Mouse (Mus musculus) liver, embryonic 11.5 days (tissue): ENCODE measurements around the gene Plb1. TPM values are rescaled to one million over a fixed set of nuclear protein-coding genes. Genes with fewer than 3 reads are reported as not detected.

Experiments used
- ATAC-seq: fragments of 200-750 bp; cut with Nextera tagmentation; replicated peaks from 2 replicates; pipeline ENCODE4 v1.8.0; 2017; ENCODE audit warnings: moderate number of reproducible peaks, mild to moderate bottlenecking, moderate TSS enrichment, moderate library complexity; ENCODE audit not compliant: low FRiP score
- DNase-seq: peaks from one replicate; pipeline ENCODE4 v3.0.0-alpha.2; 2017; ENCODE audit warnings: low spot score
- H3K27ac ChIP-seq: fragments of 300-500 bp; sonication (generic); 2 replicates; pipeline ENCODE4 v1.5.1; 2014; ENCODE audit warnings: mild to moderate bottlenecking, low read depth, low read length, control low read depth
- H3K27me3 ChIP-seq: fragments of 300-500 bp; sonication (generic); replicated peaks from 2 replicates; pipeline ENCODE4 v1.6.1; 2014; ENCODE audit warnings: low read length, mixed read lengths; ENCODE audit not compliant: control insufficient read depth, insufficient read depth
- H3K36me3 ChIP-seq: fragments of 300-500 bp; sonication (generic); 2 replicates; pipeline ENCODE4 v1.6.1; 2014; ENCODE audit warnings: mild to moderate bottlenecking, low read length, moderate library complexity, mixed read lengths; ENCODE audit not compliant: control insufficient read depth, insufficient read depth
- H3K4me1 ChIP-seq: fragments of 300-500 bp; sonication (generic); replicated peaks from 2 replicates; pipeline ENCODE4 v1.6.1; 2014; ENCODE audit warnings: low read length, mixed read lengths; ENCODE audit not compliant: control insufficient read depth, insufficient read depth
- H3K4me2 ChIP-seq: fragments of 300-500 bp; sonication (generic); 2 replicates; pipeline ENCODE4 v1.6.1; 2014; ENCODE audit warnings: mild to moderate bottlenecking, control low read depth, moderate library complexity
- H3K4me3 ChIP-seq: fragments of 300-500 bp; sonication (generic); 2 replicates; pipeline ENCODE4 v1.5.1; 2014; ENCODE audit warnings: low read depth, low read length, control low read depth
- H3K9ac ChIP-seq: fragments of 300-500 bp; sonication (generic); 2 replicates; pipeline ENCODE4 v1.6.1; 2014; ENCODE audit warnings: low read depth, low read length, control low read depth
- H3K9me3 ChIP-seq: fragments of 300-500 bp; sonication (generic); 2 replicates; pipeline ENCODE4 v1.6.1; 2016; ENCODE audit warnings: low read length, inconsistent platforms, mixed read lengths; ENCODE audit not compliant: control insufficient read depth
- WGBS: fragments of 180-500 bp; shearing (Covaris S2); extraction: QIAGEN DNeasy Blood & Tissue Kit; methylation state at CpG from one replicate; pipeline ENCODE4 v1.1.7; 2014; 5-methylcytosine and 5-hydroxymethylcytosine counted together
- polyA plus RNA-seq: library from polyadenylated mRNA; unstranded; fragments of >200 nt; fragmentation: Nextera tagmentation; extraction: Ambion mirVana; gene quantifications from 2 replicates; pipeline ENCODE4 v1.2.1, GENCODE M21; 2014

Plb1 gene
- polyA plus RNA-seq, 1 experiment from 2014 or later: not detected

DNA sequence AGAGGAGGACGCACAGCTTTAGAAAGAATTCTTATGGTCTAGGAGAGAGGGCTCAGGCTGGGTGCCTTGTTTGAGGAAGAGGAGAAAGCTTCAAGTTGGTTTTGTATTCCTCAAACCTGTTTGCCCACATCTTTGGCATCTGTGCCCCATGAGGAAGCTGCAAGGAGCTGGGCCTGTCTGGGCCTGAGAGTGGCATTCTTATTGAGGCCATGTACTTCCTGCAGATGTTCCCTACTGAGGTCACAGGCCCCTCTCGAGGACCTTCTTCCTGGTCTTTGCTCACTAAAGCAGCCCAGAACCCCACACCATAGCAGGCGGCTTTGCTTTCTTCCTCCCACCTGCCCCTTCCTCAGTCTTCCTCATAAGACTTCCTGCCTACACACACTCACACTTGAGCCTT is 33.4 kb upstream of the Plb1 start:
- ATAC-seq (no peak), DNase-seq (no peak)
- no peaks in the 10 kb centered on the region for H3K27me3 ChIP-seq
- no peak overlapping the region for H3K4me2 ChIP-seq
- no peaks in the 10 kb centered on the region for H3K9me3 ChIP-seq
- WGBS: 50% methylated on average over 3 of the region's 3 CpGs
- no peaks in the 10 kb centered on the region for H3K36me3 ChIP-seq
- no peak overlapping the region for H3K27ac ChIP-seq
- H3K9ac ChIP-seq: no peak overlapping the region
- no peak overlapping the region for H3K4me3 ChIP-seq
- no peaks in the 10 kb centered on the region for H3K4me1 ChIP-seq

DNA sequence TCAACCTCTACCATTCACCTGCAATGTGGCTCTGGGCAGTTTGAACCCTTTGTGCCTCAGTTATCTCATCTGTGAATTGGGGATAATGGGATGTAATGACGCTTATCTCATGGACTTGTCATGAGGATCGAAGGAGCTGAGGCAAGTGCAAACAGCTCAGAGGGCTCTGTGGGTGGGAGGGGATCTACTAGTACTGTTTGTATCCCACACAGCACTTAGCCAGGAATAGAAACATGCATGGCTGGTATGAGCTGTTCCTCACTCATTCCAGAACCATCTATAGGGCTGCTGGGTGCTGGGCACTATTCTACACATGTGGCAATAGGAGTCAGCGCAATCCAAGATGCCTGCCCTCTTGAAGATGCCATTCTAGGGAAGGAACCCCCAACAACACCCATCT is 32.9 kb upstream of the Plb1 start:
- Histone ChIP-seq H3K27ac (no peak overlapping the region), H3K27me3 (no peaks in the 10 kb centered on the region), H3K9me3 (no peaks in the 10 kb centered on the region), H3K9ac (no peak overlapping the region), H3K4me2 (no peak overlapping the region), H3K4me3 (no peak overlapping the region), H3K36me3 (no peaks in the 10 kb centered on the region), H3K4me1 (no peaks in the 10 kb centered on the region)
- 82% methylated on average over 3 of the region's 3 CpGs for WGBS
- ATAC-seq (no peak), DNase-seq (no peak)

DNA sequence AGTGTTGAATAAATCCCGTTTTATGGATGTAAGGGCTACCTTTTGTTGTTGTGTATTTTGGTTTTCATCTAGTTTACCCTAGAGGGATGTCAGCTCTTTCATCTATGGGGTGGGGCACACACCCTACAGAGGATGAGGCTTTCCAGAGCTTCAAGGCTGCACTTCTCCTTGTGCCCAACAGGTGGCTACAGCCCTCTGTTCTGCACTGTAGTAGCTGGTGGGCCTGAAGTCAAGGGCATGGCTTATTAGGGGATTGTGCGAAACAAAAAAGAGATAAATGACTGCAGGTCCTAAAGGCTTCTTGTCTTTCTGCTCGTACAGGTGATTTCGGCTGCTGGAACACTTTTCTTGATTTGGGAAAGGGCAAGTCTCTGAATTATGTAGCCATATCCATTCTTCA is 27.9 kb upstream of the Plb1 start:
- 68% methylated on average over 4 of the region's 4 CpGs for WGBS
- Histone ChIP-seq H3K4me1 (no peaks in the 10 kb centered on the region), H3K4me3 (no peak overlapping the region), H3K36me3 (no peaks in the 10 kb centered on the region), H3K9me3 (no peaks in the 10 kb centered on the region), H3K27ac (no peak overlapping the region), H3K27me3 (no peaks in the 10 kb centered on the region), H3K9ac (no peak overlapping the region), H3K4me2 (no peak overlapping the region)
- ATAC-seq: no peak
- DNase-seq: no peak

DNA sequence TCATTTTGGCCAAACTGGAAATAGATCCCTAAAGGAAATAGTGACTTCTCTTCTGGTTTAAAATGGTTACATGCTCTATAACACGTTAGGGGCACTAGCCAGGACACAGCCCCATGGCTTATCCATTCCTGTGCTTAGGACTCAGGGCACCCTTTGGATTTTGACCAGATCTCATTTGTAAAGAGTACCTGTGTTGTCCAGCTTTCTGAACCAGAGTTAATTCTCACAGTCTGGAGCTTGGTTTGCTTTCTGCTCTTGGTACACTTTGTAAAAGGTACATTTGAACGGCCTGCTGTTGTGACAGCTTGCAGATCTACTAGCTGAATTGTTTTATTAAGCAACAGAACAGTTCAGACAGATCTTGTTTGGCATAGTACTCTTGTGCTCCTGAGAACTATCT is 25.8 kb upstream of the Plb1 start:
- H3K9ac ChIP-seq: no peak overlapping the region
- H3K4me3 ChIP-seq: no peak overlapping the region
- 69% methylated on average over 2 of the region's 2 CpGs for WGBS
- no peaks in the 10 kb centered on the region for H3K4me1 ChIP-seq
- ATAC-seq (no peak), DNase-seq (no peak)
- no peaks in the 10 kb centered on the region for H3K9me3 ChIP-seq
- no peaks in the 10 kb centered on the region for H3K27me3 ChIP-seq
- no peak overlapping the region for H3K4me2 ChIP-seq
- H3K27ac ChIP-seq: no peak overlapping the region
- no peaks in the 10 kb centered on the region for H3K36me3 ChIP-seq

DNA sequence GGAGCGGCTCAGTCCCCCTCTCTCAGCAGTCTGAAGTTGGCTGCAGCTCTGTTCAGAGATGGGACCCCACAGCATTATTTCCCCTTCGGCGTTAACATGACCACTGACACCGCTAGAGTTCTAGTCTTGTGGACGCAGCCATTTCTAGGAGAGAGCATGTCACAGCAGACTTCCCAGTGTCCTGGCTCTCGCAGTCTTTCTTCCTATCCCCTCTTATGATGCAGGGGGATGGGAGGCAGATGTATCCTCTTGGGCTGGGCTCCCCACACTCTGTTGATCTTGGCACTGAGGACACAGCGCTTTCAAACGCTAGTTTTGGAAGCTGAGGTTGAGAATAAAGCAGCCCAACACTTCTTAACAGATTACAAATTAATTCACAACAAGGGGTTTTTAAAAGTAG is 24.0 kb upstream of the Plb1 start:
- Histone ChIP-seq H3K4me3 (no peak overlapping the region), H3K4me1 (no peaks in the 10 kb centered on the region), H3K27me3 (no peaks in the 10 kb centered on the region), H3K4me2 (no peak overlapping the region), H3K9ac (no peak overlapping the region), H3K9me3 (no peaks in the 10 kb centered on the region), H3K27ac (no peak overlapping the region), H3K36me3 (no peaks in the 10 kb centered on the region)
- no peak for ATAC-seq
- DNase-seq: no peak
- WGBS: 79% methylated on average over 8 of the region's 8 CpGs

DNA sequence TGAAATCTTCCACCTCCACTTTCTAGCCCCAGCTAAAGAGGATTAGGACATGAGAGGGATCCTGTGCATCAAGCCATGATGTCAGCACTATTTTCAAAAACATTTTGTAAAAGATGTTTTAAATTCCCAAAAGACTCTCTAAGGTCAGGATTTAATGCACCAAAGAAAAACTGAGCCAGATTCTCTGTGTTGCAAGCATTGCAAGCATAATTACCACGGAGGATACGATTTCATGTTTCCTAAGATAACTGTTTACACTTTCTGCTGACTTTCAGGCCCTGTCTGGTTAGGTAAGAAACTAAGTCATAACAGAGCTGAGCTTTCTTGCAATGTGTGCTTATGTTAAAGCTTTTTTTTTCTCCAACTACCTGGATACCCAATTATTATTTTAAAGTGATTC is 21.5 kb upstream of the Plb1 start:
- Histone ChIP-seq H3K27me3 (no peaks in the 10 kb centered on the region), H3K9me3 (no peaks in the 10 kb centered on the region), H3K4me1 (no peaks in the 10 kb centered on the region), H3K27ac (no peak overlapping the region), H3K4me2 (no peak overlapping the region), H3K4me3 (no peak overlapping the region), H3K36me3 (no peaks in the 10 kb centered on the region), H3K9ac (no peak overlapping the region)
- ATAC-seq: no peak
- no peak for DNase-seq
- WGBS: 70% methylated on average over 2 of the region's 2 CpGs

DNA sequence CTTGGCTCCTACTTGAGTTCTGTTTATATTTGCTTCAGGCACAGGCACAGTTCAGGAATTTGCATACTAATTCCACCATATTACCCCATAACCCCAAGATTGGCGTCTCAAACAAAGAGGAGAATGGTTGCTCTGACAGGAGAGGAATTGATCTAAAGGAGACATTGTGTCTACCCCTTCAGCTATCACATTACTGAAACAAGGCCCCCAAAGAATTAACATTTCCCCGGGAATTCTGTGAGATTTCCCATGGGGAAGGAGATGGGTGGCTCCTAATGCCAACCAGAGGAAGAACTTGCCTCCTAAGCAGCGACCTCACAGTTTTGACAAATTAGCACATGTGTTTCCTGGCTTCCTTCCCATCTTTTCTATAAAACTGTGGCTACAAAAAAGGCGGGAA is 18.8 kb upstream of the Plb1 start:
- Histone ChIP-seq H3K9me3 (no peaks in the 10 kb centered on the region), H3K9ac (no peak overlapping the region), H3K4me2 (no peak overlapping the region), H3K4me1 (no peaks in the 10 kb centered on the region), H3K27me3 (no peaks in the 10 kb centered on the region), H3K4me3 (no peak overlapping the region), H3K27ac (no peak overlapping the region), H3K36me3 (no peaks in the 10 kb centered on the region)
- ATAC-seq (no peak), DNase-seq (no peak)
- WGBS: 68% methylated on average over 4 of the region's 4 CpGs

DNA sequence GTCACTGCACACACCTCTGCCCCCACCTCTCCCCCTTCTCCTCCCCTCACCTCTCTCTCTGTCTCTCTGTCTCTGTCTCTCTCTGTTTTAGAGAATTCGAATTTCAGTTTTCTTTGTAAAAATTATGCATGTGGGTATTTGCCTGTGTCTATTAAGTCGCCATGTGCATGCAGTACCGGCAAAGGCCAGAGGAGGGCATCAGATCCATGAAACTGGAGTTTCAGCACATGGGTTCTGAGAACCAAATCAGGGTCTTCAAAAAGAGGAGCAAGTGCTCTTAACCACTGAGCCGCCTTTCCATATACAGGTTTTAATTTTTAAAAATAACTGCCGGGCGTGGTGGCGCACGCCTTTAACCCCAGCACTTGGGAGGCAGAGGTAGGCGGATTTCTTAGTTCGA is 17.0 kb upstream of the Plb1 start:
- no peak overlapping the region for H3K4me3 ChIP-seq
- DNase-seq (peak; percentile 54), ATAC-seq (no peak)
- H3K27ac ChIP-seq: no peak overlapping the region
- H3K4me2 ChIP-seq: no peak overlapping the region
- no peaks in the 10 kb centered on the region for H3K27me3 ChIP-seq
- H3K9ac ChIP-seq: no peak overlapping the region
- WGBS: 72% methylated on average over 10 of the region's 10 CpGs
- H3K4me1 ChIP-seq: no peaks in the 10 kb centered on the region
- H3K9me3 ChIP-seq: no peaks in the 10 kb centered on the region
- no peaks in the 10 kb centered on the region for H3K36me3 ChIP-seq

DNA sequence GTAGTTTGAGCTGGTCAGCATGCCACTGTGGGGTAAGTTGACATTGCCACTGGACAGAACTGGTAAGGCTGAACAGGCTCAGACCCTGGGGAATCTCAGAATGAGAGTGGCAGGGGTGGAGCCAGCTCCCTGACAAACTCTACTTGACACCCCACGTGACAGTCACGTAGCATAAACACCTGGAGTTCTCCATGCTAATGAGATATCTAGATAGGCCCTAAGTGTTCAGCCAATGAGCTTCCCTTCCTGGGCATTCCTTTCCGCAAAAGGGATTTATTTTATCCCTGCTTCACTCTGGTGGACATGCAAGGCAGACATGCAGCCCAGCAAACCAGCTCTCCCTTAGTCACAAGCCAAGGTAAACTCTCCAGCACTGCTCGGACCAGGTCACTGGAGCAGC is 16.0 kb upstream of the Plb1 start:
- no peak overlapping the region for H3K27ac ChIP-seq
- H3K27me3 ChIP-seq: no peaks in the 10 kb centered on the region
- ATAC-seq: no peak
- H3K36me3 ChIP-seq: no peaks in the 10 kb centered on the region
- no peak overlapping the region for H3K9ac ChIP-seq
- H3K4me3 ChIP-seq: no peak overlapping the region
- WGBS: 56% methylated on average over 4 of the region's 4 CpGs
- H3K9me3 ChIP-seq: no peaks in the 10 kb centered on the region
- no peak overlapping the region for H3K4me2 ChIP-seq
- no peaks in the 10 kb centered on the region for H3K4me1 ChIP-seq
- no peak for DNase-seq
